Mouse (Mus musculus): Measurements from ENCODE around the gene Glb1l2. TPM values are rescaled to one million over a fixed set of nuclear protein-coding genes. Genes with fewer than 3 reads are reported as not detected.

Gene Glb1l2
- polyA plus RNA-seq (2015; fragmentation: Nextera tagmentation; extraction: Ambion mirVana), result 0.04 and 0.06 TPM in 2 replicates

DNA sequence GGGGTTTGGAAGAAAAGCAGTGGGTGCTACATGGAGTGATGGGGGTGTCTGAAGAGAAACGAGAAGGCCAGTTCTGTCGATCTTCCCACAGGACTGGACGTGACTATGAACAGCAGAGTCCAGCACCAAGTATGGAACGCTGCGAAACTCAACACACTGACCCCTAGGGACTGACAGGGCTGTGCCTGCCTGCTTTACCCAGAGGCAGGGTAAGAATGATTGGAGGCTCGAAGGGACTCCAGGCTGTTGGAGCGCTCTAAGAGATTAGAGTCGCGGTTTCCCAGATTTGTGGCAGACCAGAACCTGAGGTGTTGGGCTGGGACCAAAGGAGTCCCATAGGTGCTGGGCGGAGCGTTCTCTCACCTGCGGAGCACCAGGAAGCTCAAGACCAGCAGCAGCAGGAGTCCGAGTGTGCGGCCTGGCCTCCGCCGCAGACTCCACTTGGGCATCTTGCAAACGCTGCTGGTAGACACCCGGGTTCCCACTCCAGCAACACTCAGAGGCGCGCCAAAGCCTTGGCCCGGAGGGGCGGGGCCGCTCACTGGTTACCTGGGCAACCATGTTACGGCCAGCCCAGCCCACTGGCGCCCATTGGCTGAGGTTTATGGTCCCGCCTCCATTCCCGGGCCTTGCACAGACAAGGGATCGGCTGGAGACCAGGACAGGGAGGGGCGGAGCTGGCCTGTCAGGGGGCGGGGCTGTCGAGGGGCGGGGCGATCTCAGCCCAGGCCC is at the start of gene Glb1l2:
Gene Glb1l2 (minus strand): TSS at position 534 of the 732 bp plus-strand sequence.
- Histone ChIP-seq H3K27me3 (ENCODE audit: control insufficient read depth, insufficient read depth, low read depth, low read length) (no peaks in the 10 kb centered on the region), H3K27ac (ENCODE audit: low read length) (no peak within 1 kb of the TSS), H3K4me2 (ENCODE audit: low read depth, low read length) (peak within 1 kb of the TSS; percentile 43), H3K4me1 (ENCODE audit: control insufficient read depth, low read depth, low read length) (no peaks in the 10 kb centered on the region), H3K36me3 (ENCODE audit: control insufficient read depth, insufficient read depth) (no peaks in the 10 kb centered on the region), H3K9ac (ENCODE audit: low read depth, low read length) (no peak within 1 kb of the TSS), H3K9me3 (replicated peaks; ENCODE audit: control insufficient read depth, low read length) (no peaks in the 10 kb centered on the region), H3K4me3 (ENCODE audit: low read depth, low read length) (peak within 1 kb of the TSS; percentile 18; the same call in 1 of the 2 replicates)
- 3% methylated on average over 33 of the region's 33 CpGs for WGBS (ENCODE audit: insufficient replicate concordance)
- ATAC-seq (ENCODE audit: low read depth), result peak; percentile 97

DNA sequence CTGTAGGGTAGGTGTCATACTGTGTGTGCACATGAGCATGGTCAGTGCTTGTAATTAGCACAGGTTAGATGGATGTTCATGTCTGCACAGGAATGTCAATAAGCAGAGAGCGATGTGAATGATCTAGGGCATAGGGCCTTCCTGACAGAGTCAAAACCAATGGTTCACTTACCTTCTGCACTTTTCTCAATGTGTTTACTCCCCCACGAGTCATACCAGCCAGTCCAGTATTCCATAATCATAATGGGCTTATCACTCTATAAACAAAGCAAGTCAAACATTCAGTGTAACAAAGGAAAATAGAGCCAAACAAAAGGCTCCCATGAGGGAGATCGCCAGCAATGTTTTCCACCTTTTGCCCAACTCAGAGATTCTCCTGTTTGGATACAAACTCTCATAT is 24.8 kb upstream of the Glb1l2 start:
- H3K27me3 ChIP-seq (ENCODE audit: control insufficient read depth, insufficient read depth, low read depth, low read length), result no peaks in the 10 kb centered on the region
- no peak overlapping the region for H3K27ac ChIP-seq (ENCODE audit: low read length)
- no peak for ATAC-seq (ENCODE audit: low read depth)
- no peaks in the 10 kb centered on the region for H3K4me1 ChIP-seq (ENCODE audit: control insufficient read depth, low read depth, low read length)
- no peaks in the 10 kb centered on the region for H3K9me3 ChIP-seq (replicated peaks; ENCODE audit: control insufficient read depth, low read length)
- H3K9ac ChIP-seq (ENCODE audit: low read depth, low read length), result no peak overlapping the region
- 63% methylated on average over 3 of the region's 3 CpGs for WGBS (ENCODE audit: insufficient replicate concordance)
- H3K4me2 ChIP-seq (ENCODE audit: low read depth, low read length), result no peak overlapping the region
- H3K36me3 ChIP-seq (ENCODE audit: control insufficient read depth, insufficient read depth), result no peaks in the 10 kb centered on the region
- H3K4me3 ChIP-seq (ENCODE audit: low read depth, low read length), result no peak overlapping the region

DNA sequence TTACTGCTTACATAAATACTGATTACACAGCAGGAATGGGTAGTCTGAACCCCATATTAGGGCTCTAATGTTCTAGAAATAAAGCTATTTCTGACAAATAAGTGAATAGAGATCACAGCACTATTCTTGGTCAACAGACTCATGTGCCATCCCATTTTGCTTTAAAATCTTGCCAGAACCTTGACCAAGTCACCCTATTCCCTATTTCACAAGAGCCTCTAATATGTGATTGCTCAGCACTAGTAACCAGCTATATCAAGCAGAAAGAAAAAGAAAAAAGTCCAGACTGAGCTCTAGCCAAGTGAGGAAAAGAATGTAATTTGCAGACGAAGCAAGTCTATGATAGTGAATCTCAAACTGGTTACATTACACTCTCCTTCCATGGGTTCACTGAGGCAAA is 13.7 kb upstream of the Glb1l2 start:
- Histone ChIP-seq H3K4me2 (ENCODE audit: low read depth, low read length) (no peak overlapping the region), H3K4me3 (ENCODE audit: low read depth, low read length) (no peak overlapping the region), H3K27ac (ENCODE audit: low read length) (no peak overlapping the region), H3K4me1 (ENCODE audit: control insufficient read depth, low read depth, low read length) (no peaks in the 10 kb centered on the region), H3K36me3 (ENCODE audit: control insufficient read depth, insufficient read depth) (no peaks in the 10 kb centered on the region), H3K9ac (ENCODE audit: low read depth, low read length) (no peak overlapping the region), H3K9me3 (replicated peaks; ENCODE audit: control insufficient read depth, low read length) (no peaks in the 10 kb centered on the region), H3K27me3 (ENCODE audit: control insufficient read depth, insufficient read depth, low read depth, low read length) (no peaks in the 10 kb centered on the region)
- WGBS (ENCODE audit: insufficient replicate concordance), result 43% methylated on average over 1 of the region's 1 CpGs
- no peak for ATAC-seq (ENCODE audit: low read depth)

DNA sequence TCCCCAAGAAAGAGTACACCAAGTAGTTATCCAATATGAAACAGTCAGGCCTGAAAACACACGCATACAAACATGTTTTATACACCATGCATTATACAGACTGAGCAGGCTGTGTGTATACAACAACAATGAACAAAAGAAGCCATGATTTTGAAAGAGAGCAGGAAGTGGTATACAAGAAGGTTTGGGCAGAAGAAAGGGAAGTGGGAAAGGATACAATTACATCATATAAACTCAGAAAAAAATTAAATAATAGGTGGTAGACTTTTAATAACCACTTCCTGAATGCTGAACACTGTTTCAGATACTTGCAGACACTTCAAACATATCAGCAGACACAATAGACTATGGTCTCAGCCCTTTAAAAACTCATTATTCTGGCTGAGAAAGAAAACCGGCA is 2.5 kb upstream of the Glb1l2 start:
- 54% methylated on average over 2 of the region's 2 CpGs for WGBS (ENCODE audit: insufficient replicate concordance)
- H3K9ac ChIP-seq (ENCODE audit: low read depth, low read length), result no peak overlapping the region

DNA sequence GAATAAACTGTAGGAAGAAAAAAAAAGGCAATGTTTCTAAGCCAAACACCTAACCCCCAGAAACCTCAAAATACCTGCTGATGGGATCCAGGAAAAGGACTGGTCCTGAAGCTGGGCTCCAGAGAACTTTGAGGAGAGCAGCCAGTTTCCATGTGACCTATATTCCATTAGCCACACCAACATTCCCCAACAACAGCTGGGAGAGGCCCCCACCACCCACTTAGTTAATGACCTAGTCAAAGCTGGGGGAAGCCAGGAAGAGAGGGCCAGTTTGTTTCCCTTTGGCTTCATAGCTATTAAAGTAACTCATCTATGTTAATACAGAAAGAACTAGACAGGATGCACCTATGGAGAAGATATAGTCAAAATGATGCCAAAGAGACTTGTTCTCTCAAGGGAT is 1.9 kb downstream of the Glb1l2 start:
- Histone ChIP-seq H3K9me3 (replicated peaks; ENCODE audit: control insufficient read depth, low read length) (no peaks in the 10 kb centered on the region), H3K4me1 (ENCODE audit: control insufficient read depth, low read depth, low read length) (no peaks in the 10 kb centered on the region), H3K27ac (ENCODE audit: low read length) (no peak overlapping the region), H3K9ac (ENCODE audit: low read depth, low read length) (no peak overlapping the region), H3K27me3 (ENCODE audit: control insufficient read depth, insufficient read depth, low read depth, low read length) (no peaks in the 10 kb centered on the region), H3K4me2 (ENCODE audit: low read depth, low read length) (no peak overlapping the region), H3K36me3 (ENCODE audit: control insufficient read depth, insufficient read depth) (no peaks in the 10 kb centered on the region), H3K4me3 (ENCODE audit: low read depth, low read length) (no peak overlapping the region)
- ATAC-seq (ENCODE audit: low read depth), result no peak

More for the DNA sequence above, 2.5 kb upstream of the Glb1l2 start:
- no peaks in the 10 kb centered on the region for H3K27me3 ChIP-seq (ENCODE audit: control insufficient read depth, insufficient read depth, low read depth, low read length)
- no peak overlapping the region for H3K4me3 ChIP-seq (ENCODE audit: low read depth, low read length)
- no peak overlapping the region for H3K4me2 ChIP-seq (ENCODE audit: low read depth, low read length)
- no peak for ATAC-seq (ENCODE audit: low read depth)
- no peak overlapping the region for H3K27ac ChIP-seq (ENCODE audit: low read length)
- H3K4me1 ChIP-seq (ENCODE audit: control insufficient read depth, low read depth, low read length), result no peaks in the 10 kb centered on the region
- H3K9me3 ChIP-seq (replicated peaks; ENCODE audit: control insufficient read depth, low read length), result no peaks in the 10 kb centered on the region
- H3K36me3 ChIP-seq (ENCODE audit: control insufficient read depth, insufficient read depth), result no peaks in the 10 kb centered on the region

DNA sequence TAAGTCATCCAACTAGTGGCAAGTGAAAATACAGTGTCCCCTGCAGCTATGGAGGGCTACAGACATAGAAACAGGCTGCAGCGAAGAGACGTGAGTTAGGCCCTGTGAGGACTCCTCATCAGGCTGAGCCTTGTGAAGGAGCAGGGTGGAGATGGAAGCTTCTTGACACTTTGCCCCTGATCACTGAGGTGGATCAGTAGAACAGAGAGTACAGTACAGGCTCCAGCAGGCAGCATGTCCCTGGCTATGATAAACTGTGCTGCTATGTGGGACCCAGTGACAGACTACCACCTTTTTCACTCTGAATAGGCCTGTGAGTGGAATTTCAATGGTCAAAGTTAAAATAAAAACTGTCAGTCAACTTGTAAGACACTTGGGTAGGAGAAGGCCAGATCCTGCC is 5.9 kb downstream of the Glb1l2 start:
- H3K27me3 ChIP-seq (ENCODE audit: control insufficient read depth, insufficient read depth, low read depth, low read length), result no peaks in the 10 kb centered on the region
- H3K4me3 ChIP-seq (ENCODE audit: low read depth, low read length), result no peak overlapping the region
- no peaks in the 10 kb centered on the region for H3K9me3 ChIP-seq (replicated peaks; ENCODE audit: control insufficient read depth, low read length)
- H3K27ac ChIP-seq (ENCODE audit: low read length), result no peak overlapping the region
- ATAC-seq (ENCODE audit: low read depth), result no peak
- 75% methylated on average over 2 of the region's 2 CpGs for WGBS (ENCODE audit: insufficient replicate concordance)
- no peak overlapping the region for H3K9ac ChIP-seq (ENCODE audit: low read depth, low read length)
- H3K4me2 ChIP-seq (ENCODE audit: low read depth, low read length), result no peak overlapping the region
- H3K4me1 ChIP-seq (ENCODE audit: control insufficient read depth, low read depth, low read length), result no peaks in the 10 kb centered on the region
- no peaks in the 10 kb centered on the region for H3K36me3 ChIP-seq (ENCODE audit: control insufficient read depth, insufficient read depth)

DNA sequence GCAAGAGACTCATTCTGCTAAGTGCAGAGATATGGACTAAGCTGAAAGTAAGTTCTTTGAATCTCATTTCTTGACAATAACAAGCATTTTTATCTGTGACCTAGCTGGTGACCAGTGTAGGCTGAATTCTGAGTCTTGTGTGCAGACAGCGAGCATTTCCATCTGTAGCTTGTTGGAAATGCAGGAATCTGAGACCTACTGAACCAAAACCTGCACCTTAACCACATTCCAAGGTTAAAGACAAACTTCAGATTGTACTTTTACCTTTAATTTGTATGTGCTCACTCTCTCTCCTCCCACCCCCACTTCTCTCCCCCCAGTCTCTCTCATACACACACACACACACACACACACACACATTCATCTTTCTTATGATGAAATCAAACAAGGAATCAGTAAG is 7.5 kb downstream of the Glb1l2 start:
- no peaks in the 10 kb centered on the region for H3K27me3 ChIP-seq (ENCODE audit: control insufficient read depth, insufficient read depth, low read depth, low read length)
- no peak overlapping the region for H3K27ac ChIP-seq (ENCODE audit: low read length)
- H3K4me3 ChIP-seq (ENCODE audit: low read depth, low read length), result no peak overlapping the region
- no peak overlapping the region for H3K9ac ChIP-seq (ENCODE audit: low read depth, low read length)
- no peaks in the 10 kb centered on the region for H3K36me3 ChIP-seq (ENCODE audit: control insufficient read depth, insufficient read depth)
- no peak for ATAC-seq (ENCODE audit: low read depth)
- H3K4me2 ChIP-seq (ENCODE audit: low read depth, low read length), result no peak overlapping the region
- no peaks in the 10 kb centered on the region for H3K9me3 ChIP-seq (replicated peaks; ENCODE audit: control insufficient read depth, low read length)
- 58% methylated on average over 1 of the region's 1 CpGs for WGBS (ENCODE audit: insufficient replicate concordance)
- H3K4me1 ChIP-seq (ENCODE audit: control insufficient read depth, low read depth, low read length), result no peaks in the 10 kb centered on the region

DNA sequence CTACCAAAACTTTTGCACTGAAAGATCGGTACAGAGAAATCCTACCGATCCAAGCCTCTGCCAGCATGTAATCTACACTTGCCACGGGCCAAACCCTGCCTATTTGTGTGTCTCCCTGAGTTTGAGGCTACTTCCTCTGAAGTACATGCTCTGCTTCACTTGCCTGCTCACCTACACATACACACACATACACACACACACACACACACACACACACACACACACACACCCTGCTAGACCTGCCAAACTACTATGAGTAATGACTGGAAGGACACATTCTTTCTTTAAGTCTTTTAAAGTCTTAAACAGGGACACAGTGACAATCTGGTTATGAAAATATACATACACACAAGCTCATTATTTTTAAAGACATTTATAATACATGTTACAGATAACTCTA is 8.1 kb downstream of the Glb1l2 start:
- Histone ChIP-seq H3K27ac (ENCODE audit: low read length) (no peak overlapping the region), H3K27me3 (ENCODE audit: control insufficient read depth, insufficient read depth, low read depth, low read length) (no peaks in the 10 kb centered on the region), H3K4me3 (ENCODE audit: low read depth, low read length) (no peak overlapping the region), H3K4me2 (ENCODE audit: low read depth, low read length) (no peak overlapping the region), H3K36me3 (ENCODE audit: control insufficient read depth, insufficient read depth) (no peaks in the 10 kb centered on the region), H3K9ac (ENCODE audit: low read depth, low read length) (no peak overlapping the region), H3K4me1 (ENCODE audit: control insufficient read depth, low read depth, low read length) (no peaks in the 10 kb centered on the region), H3K9me3 (replicated peaks; ENCODE audit: control insufficient read depth, low read length) (no peaks in the 10 kb centered on the region)
- WGBS (ENCODE audit: insufficient replicate concordance), result 67% methylated on average over 3 of the region's 3 CpGs
- ATAC-seq (ENCODE audit: low read depth), result no peak

DNA sequence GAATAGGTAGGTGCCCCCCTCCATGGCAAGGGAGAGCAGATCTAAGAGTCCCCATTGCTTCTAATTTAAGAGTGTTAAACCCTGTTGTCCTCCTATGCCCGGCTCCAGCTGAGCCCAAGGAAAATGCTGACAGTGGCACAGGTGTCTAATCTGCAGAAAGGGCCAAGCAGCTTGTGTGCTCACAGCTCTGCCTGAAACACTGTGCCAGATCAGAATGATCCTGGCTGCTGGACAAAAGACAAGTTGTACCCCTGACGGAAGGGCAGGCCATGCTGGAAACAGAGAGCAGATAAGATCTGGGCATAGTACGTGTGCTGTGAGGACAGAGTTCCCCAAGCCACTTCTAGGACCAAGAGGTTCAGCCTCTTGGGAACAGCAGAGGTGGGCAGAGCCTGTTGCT is 13.4 kb downstream of the Glb1l2 start:
- no peak for ATAC-seq (ENCODE audit: low read depth)
- 54% methylated on average over 3 of the region's 3 CpGs for WGBS (ENCODE audit: insufficient replicate concordance)

More for the DNA sequence above, 13.4 kb downstream of the Glb1l2 start:
- H3K4me1 ChIP-seq (ENCODE audit: control insufficient read depth, low read depth, low read length), result no peaks in the 10 kb centered on the region
- H3K4me3 ChIP-seq (ENCODE audit: low read depth, low read length), result no peak overlapping the region
- H3K9ac ChIP-seq (ENCODE audit: low read depth, low read length), result no peak overlapping the region
- no peaks in the 10 kb centered on the region for H3K9me3 ChIP-seq (replicated peaks; ENCODE audit: control insufficient read depth, low read length)
- H3K4me2 ChIP-seq (ENCODE audit: low read depth, low read length), result no peak overlapping the region
- H3K36me3 ChIP-seq (ENCODE audit: control insufficient read depth, insufficient read depth), result no peaks in the 10 kb centered on the region
- no peaks in the 10 kb centered on the region for H3K27me3 ChIP-seq (ENCODE audit: control insufficient read depth, insufficient read depth, low read depth, low read length)
- no peak overlapping the region for H3K27ac ChIP-seq (ENCODE audit: low read length)
